Mouse (Mus musculus): ENCODE data around the gene Nfat5. TPM values are rescaled to one million over a fixed set of nuclear protein-coding genes. Genes with fewer than 3 reads are reported as not detected.
A peak's percentile ranks its signal among the peaks of the same experiment; 100 is the strongest.

Nfat5 gene
- polyA plus RNA-seq, 1 experiment, result 60.8 TPM

- DNase-seq (ENCODE audit: low spot score), result no peak
Observed at GRCm38 (mm10) chr8:107397665-107398064, 104.4 kb downstream of the Nfat5 start.

- DNase-seq (ENCODE audit: low spot score), result no peak
Observed at GRCm38 (mm10) chr8:107399495-107399894, 106.2 kb downstream of the Nfat5 start.

GRCm38 (mm10) chr8:107401866-107402265 lies 108.6 kb downstream of the Nfat5 start:
- DNase-seq (ENCODE audit: low spot score), result no peak

- peak; percentile 67 for DNase-seq (ENCODE audit: low spot score)
Observed at GRCm38 (mm10) chr8:107403038-107403781, 109.9 kb downstream of the Nfat5 start, which contains the start of gene Nqo1. Gene Nqo1 (minus strand): TSS chr8:107403206.

- DNase-seq (ENCODE audit: low spot score), result no peak
Observed at GRCm38 (mm10) chr8:107404057-107404456, 110.8 kb downstream of the Nfat5 start.

GRCm38 (mm10) chr8:107405935-107406334 lies 112.7 kb downstream of the Nfat5 start:
- DNase-seq (ENCODE audit: low spot score), result no peak

- no peak for DNase-seq (ENCODE audit: low spot score)
Observed at GRCm38 (mm10) chr8:107411391-107411790, 118.1 kb downstream of the Nfat5 start.

GRCm38 (mm10) chr8:107412552-107412951 lies 119.3 kb downstream of the Nfat5 start:
- DNase-seq (ENCODE audit: low spot score), result no peak

GRCm38 (mm10) chr8:107413881-107414280 lies 120.6 kb downstream of the Nfat5 start:
- DNase-seq (ENCODE audit: low spot score), result no peak

GRCm38 (mm10) chr8:107417001-107417400 lies 123.7 kb downstream of the Nfat5 start:
- no peak for DNase-seq (ENCODE audit: low spot score)

- DNase-seq (ENCODE audit: low spot score), result no peak
Observed at GRCm38 (mm10) chr8:107424176-107424575, 130.9 kb downstream of the Nfat5 start.

GRCm38 (mm10) chr8:107424597-107425229 lies 131.4 kb downstream of the Nfat5 start, which contains the start of gene Nob1:
Gene Nob1 (minus strand): TSS chr8:107425051.
- DNase-seq (ENCODE audit: low spot score), result peak; percentile 97

- DNase-seq (ENCODE audit: low spot score), result no peak
Observed at GRCm38 (mm10) chr8:107425230-107425597, 131.9 kb downstream of the Nfat5 start.

Other genes with a start within 250 kb of the Nfat5 start
- 28.6 and 29.1 TPM in 2 replicates for gene Pdf, start 244.9 kb upstream of the Nfat5 start, polyA plus RNA-seq (2012; rRNA removed)
- gene Cog8, start 236.8 kb upstream of the Nfat5 start, polyA plus RNA-seq (2012; rRNA removed), result 30.6 and 37.2 TPM in 2 replicates
- 40.5 and 50.2 TPM in 2 replicates for gene Nip7, start 236.6 kb upstream of the Nfat5 start, polyA plus RNA-seq (2012; rRNA removed)
- not detected in 2 replicates for gene Tmed6, start 227.8 kb upstream of the Nfat5 start, polyA plus RNA-seq (2012; rRNA removed)
- gene Terf2, start 196.9 kb upstream of the Nfat5 start, polyA plus RNA-seq (2012; rRNA removed), result 18.5 and 22.1 TPM in 2 replicates
- 136 and 138 TPM in 2 replicates for gene Cyb5b, start 142.8 kb upstream of the Nfat5 start, polyA plus RNA-seq (2012; rRNA removed)
- gene Nqo1, start 109.7 kb downstream of the Nfat5 start, polyA plus RNA-seq (2012; rRNA removed), result 88.7 and 102 TPM in 2 replicates
- gene Nob1, start 131.6 kb downstream of the Nfat5 start, polyA plus RNA-seq (2012; rRNA removed), result 36.6 and 46.9 TPM in 2 replicates
- 18.4 and 22.5 TPM in 2 replicates for gene Wwp2, start 142.9 kb downstream of the Nfat5 start, polyA plus RNA-seq (2012; rRNA removed)